Mouse (Mus musculus) kidney, postnatal 10 days (tissue): ENCODE measurements around the gene Speg.

Experiments
- DNase-seq: peaks from one replicate; pipeline ENCODE4 v3.0.0; 2021; ENCODE audit warnings: mixed read lengths

Speg gene

GRCm38 (mm10) chr1:75399755-75400492 lies 24.8 kb downstream of the Speg start:
- DNase-seq = peak; percentile 88

DNA sequence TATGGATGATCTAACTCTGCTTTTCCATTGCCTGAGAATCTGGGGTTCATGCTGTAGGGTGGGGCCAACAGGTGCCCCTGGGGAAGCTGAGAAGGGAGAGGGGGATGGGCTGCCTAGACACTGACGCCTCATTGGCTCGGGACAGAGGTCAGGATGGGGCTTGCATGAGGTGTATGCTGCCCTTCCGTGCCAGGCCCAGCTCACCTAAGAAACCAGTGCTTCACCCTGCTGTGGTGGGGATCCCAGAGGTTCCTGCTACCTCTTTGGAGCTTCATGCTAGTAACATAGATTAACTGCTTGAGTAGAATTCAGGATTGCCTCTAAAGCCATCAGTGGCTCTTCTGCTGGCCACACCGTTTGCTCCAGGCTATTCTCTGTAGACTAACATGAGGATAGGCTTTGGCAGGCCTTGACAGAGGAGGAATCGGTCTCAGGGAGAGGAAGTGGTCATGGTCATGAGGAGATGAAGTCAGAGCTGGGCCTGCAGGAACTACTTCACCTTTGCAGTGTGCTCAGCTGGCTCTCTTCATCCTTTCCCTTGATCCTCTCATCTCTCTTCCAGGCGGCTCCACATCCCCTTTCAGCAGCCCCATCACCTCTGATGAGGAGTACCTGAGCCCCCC lies 25.5 kb downstream of the Speg start:
- no peak for DNase-seq

GRCm38 (mm10) chr1:75405547-75405946 lies 30.4 kb downstream of the Speg start:
- no peak for DNase-seq

DNA sequence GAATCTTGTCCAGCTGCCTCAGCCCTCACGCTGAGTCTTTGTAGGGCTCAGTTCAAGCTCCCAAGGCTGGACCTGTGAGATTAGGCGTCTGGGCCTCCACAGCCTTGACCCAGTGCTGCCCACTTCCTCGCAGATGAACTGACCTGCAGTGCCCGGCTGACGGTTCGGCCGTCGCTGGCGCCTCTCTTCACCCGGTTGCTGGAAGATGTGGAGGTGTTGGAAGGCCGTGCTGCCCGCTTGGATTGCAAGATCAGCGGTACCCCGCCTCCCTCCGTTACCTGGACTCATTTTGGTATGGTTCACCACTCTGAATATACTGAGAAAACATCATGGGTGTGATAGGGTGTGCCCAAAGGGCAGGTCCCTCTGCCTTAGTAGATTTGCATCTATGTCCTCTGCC lies 31.1 kb downstream of the Speg start:
- no peak for DNase-seq

GRCm38 (mm10) chr1:75407056-75407455 lies 32.0 kb downstream of the Speg start:
- DNase-seq = no peak

GRCm38 (mm10) chr1:75408210-75408609 lies 33.1 kb downstream of the Speg start:
- DNase-seq = no peak

DNA sequence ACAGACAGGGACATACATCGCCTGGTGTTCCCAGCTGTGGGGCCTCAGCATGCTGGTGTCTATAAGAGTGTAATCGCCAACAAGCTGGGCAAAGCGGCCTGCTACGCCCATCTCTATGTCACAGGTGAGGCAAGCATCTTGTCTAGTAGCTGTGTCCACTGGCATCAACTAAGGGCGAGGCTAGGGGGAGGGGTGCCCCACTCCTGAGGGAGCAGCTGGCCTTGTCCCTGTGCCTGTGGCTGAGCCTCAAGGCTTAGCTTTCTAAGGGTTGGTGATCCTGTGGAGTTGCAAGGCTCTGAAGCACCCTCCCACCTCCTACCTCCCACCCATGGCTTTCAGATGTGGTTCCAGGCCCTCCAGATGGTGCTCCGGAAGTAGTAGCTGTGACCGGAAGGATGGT lies 34.9 kb downstream of the Speg start:
- DNase-seq = no peak

DNA sequence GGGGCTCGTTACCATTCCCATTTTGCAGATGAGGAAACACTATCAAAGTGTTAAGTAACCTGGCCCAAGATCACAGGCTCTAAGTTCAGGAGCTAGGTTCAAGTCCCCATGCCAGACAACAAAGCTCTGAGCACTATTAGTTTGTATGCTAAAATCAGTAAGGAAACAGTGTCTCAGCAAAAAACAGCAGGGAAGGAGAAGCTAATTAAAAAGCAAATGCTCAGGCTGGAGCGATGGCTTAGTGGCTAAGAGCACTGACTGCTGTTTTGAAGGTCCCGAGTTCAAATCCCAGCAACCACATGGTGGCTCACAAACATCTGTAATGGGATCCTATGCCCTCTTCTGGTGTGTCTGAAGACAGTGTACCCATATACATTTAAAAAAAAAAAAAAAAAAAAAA lies 37.1 kb downstream of the Speg start:
- no peak for DNase-seq

- peak; percentile 48 for DNase-seq
Observed at GRCm38 (mm10) chr1:75413749-75414148, 38.7 kb downstream of the Speg start.

GRCm38 (mm10) chr1:75421794-75422193 lies 46.7 kb downstream of the Speg start:
- DNase-seq = peak; percentile 31

- DNase-seq = peak; percentile 27
Observed at GRCm38 (mm10) chr1:75422216-75422822, 47.2 kb downstream of the Speg start.

DNA sequence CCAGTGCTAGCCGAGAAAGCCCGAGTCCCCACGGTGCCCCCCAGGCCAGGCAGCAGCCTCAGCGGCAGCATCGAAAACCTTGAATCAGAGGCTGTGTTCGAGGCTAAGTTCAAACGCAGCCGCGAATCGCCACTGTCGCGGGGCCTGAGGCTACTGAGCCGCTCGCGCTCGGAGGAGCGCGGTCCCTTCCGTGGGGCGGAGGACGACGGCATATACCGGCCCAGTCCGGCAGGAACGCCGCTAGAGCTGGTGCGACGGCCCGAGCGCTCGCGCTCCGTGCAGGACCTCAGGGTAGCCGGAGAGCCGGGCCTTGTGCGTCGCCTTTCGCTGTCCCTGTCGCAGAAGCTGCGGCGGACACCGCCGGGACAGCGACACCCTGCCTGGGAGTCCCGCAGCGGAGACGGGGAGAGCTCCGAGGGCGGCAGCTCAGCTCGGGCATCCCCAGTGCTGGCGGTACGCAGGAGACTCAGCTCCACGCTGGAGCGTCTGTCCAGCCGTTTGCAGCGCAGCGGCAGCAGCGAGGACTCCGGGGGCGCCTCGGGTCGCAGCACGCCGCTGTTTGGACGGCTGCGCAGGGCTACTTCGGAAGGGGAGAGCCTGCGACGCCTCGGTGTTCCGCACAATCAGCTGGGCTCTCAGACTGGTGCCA lies 47.9 kb downstream of the Speg start:
- DNase-seq = peak; percentile 72

DNA sequence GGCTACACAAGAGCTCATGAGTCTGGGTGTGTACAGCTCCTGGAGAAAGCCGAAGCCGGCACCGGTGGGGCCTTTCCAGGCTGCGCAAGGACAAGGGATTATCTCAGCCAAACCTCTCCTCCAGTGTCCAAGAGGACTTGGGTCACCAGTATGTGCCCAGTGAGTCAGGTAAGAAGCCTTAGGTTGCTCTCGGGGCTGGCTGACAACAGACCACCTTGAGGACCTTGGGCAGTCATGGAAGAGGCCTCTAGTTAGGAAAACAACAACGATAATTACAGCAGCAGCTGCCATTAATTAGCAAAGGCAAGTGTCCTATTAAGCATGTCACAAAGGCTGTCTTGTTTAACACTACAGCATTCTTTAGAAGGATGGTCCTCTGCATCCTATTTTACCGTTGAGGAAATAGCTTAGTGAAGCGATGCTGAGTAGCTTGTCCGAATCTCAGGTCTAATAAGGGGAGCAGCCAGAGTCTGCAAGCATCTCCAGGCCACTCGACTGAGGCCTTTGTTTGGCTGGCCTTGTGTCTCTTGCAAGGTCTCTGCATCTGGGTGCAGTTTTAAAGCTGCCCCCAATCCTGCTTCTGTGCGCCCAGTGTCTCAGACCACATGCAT lies 48.8 kb downstream of the Speg start:
- DNase-seq = no peak

DNA sequence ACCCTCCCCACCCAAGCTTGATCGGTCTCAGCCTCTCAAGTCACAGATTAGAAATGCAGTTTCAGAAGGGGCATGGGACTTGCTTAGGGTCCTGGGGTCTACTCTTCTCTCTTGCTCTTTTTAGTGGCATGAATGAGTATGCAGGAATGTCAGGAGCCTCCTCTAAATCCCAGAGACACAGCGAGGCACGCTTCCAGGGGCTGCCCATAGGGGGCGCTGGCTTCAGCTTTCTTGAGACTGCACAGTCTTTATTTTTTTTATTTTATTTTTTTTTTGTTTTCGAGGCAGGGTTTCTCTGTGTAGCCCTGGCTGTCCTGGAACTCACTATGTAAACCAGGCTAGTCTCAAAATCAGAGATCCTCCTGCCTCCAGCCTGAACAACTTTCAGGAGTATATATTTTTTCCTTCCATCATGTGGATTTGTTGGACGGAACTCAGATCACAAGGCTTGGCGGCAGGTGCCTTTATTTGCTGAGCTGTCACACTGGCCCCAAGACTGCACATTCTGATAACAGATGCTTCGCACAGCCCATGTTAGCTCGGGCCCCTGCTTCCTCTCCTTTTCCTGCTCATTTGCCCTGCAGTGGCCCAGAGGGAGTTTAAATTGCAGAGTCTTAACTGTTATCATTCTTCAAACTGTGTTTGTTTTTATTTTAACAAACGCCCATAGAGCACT lies 50.8 kb downstream of the Speg start:
- peak; percentile 69 for DNase-seq

GRCm38 (mm10) chr1:75435475-75436328 lies 60.6 kb downstream of the Speg start, which contains the start of gene Gmppa:
TSS of gene Gmppa (plus strand) at chr1:75435930.
- peak; percentile 91 for DNase-seq

- DNase-seq = no peak
Observed at GRCm38 (mm10) chr1:75438782-75439181, 63.7 kb downstream of the Speg start.

GRCm38 (mm10) chr1:75440661-75441060 lies 65.6 kb downstream of the Speg start:
- no peak for DNase-seq

DNA sequence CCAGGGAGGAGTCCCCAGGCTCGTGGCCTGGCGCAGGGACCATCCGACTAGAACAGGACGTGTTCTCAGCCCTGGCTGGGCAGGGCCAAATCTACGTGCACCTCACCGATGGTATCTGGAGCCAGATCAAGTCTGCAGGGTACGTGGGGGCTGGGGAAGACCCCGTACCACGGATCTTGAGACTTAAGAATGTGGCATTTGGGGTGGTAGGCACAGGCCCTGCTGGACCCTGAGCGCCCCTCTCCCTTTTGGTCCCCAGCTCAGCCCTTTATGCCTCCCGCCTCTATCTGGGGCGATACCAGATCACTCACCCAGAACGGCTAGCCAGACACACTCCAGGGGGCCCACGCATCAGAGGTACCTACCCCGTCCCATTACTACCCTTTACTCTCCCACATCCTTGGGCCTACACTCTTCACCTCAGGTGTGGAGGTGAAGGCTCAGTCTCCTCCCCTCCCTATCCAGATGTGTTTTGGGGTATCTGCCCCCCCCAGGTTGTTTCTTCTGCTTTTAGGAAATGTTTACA lies 66.4 kb downstream of the Speg start:
- no peak for DNase-seq

GRCm38 (mm10) chr1:75442171-75442570 lies 67.1 kb downstream of the Speg start:
- no peak for DNase-seq

DNA sequence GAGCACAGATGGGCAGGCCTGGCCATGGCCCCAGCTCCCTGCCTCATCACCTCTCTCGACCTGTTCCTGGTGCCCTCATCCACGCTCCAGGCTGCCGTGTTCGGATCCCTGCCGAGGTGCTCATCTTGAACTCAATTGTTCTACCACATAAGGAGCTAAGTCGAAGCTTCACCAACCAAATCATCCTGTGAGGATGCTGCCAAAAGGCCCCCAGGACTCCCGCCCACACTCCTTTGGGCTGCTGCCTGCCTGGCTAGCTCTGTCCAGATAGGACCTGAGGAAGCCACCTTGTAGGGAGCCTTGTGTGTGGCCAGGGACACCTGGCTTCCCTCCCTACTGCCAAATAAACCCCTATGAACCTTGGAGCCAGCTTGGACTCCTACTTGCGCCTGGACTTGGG lies 67.7 kb downstream of the Speg start:
- no peak for DNase-seq
